Mouse (Mus musculus): ENCODE data around the gene Krt19.

The Krt19 gene

GRCm38 (mm10) chr11:100148615-100149330 lies at the start of gene Krt19:
Krt19 (minus strand) TSS chr11:100148665.
- DNase-seq (ENCODE audit: low spot score) = no peak

GRCm38 (mm10) chr11:100192992-100193391 lies 44.5 kb upstream of the Krt19 start, which contains the start of gene Krt9:
Krt9 (minus strand) TSS chr11:100193246.
- DNase-seq (ENCODE audit: low spot score) = no peak

- DNase-seq (ENCODE audit: low spot score) = no peak
Observed at GRCm38 (mm10) chr11:100191820-100192219, 43.4 kb upstream of the Krt19 start.

DNA sequence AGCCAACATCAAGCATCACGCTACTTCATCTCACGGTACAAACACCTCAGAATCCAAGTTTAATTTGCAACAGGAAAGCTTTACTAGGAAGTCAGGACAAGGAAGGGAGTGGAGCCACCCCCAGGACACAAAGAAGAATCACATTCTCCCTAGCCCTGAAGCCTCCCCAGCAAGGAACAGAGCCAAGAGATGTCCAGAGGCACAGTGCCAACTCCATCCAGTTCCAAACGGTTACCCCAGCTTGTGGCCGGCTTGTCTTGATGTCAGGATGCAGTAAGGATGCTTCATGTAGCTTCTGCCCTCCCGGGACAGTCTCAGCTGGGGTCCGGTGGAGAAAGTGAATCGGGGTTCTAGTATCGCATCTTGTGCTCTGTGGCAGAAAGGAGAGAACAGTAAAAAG lies 38.3 kb upstream of the Krt19 start:
- no peak for DNase-seq (ENCODE audit: low spot score)

DNA sequence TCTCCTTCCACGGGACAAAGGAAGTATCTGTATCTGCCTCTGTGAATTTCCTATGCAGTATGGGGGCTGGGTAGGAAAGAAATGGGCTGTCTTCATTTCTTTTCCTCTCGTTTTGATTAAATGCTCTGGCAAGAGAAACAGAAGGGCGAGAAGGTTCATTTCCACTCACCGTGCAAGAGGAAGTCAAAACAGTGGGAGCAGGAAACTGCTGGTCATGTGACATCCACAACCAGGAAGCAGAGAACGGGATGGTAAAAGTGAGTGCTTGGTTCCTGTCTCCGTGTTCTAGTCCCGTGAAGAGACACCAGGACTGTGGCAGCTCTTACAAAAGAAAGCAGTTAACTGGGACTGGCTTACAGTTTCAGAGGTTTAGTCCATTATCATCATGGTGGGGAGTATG lies 33.3 kb upstream of the Krt19 start:
- no peak for DNase-seq (ENCODE audit: low spot score)

- no peak for DNase-seq (ENCODE audit: low spot score)
Observed at GRCm38 (mm10) chr11:100179260-100179659, 30.8 kb upstream of the Krt19 start.

- no peak for DNase-seq (ENCODE audit: low spot score)
Observed at GRCm38 (mm10) chr11:100178307-100178706, 29.8 kb upstream of the Krt19 start.

GRCm38 (mm10) chr11:100176791-100177190 lies 28.3 kb upstream of the Krt19 start:
- no peak for DNase-seq (ENCODE audit: low spot score)

- DNase-seq (ENCODE audit: low spot score) = peak; percentile 18
Observed at GRCm38 (mm10) chr11:100168765-100169762, 20.6 kb upstream of the Krt19 start.

DNA sequence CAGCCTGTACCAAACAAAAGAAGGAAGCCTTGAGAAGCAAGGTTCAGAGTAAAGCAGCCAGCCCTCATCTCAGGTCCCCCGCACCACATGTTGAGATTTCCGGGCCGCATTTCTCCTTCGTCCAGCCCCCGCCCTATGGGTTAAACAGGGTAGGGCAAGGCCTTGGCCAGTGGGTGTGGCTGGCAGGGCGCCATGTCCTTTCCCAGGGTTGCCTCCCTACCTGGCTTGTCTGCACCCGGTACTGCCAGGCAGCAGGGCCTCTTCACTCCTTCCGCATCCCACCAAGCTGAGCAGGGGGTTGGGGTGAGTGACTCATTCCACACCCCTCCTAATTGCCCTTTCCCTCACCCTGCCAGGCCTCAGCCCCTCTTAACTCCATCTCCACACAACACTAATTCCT lies 19.6 kb upstream of the Krt19 start:
- DNase-seq (ENCODE audit: low spot score) = peak; percentile 53

DNA sequence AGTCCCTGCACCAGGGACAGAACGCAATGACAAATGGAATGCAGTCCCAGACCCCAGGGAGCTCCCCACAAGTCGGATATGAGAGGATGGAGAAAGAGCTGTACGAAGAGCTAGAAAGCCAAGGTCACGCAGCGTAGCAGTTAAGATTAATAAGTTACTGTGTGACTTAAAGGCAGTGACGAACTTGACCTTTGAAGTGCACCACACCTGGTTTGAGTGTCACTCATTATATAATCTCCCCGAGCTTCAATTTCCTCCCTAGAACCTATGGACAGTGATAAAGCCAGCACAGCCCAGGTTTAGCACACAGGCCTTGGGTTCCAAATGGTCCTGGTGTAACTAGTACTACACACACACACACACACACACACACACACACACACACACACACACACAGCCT lies 15.9 kb upstream of the Krt19 start:
- DNase-seq (ENCODE audit: low spot score) = no peak

GRCm38 (mm10) chr11:100157908-100158477 lies 9.5 kb upstream of the Krt19 start:
- no peak for DNase-seq (ENCODE audit: low spot score)

- no peak for DNase-seq (ENCODE audit: low spot score)
Observed at GRCm38 (mm10) chr11:100157331-100157730, 8.9 kb upstream of the Krt19 start.

GRCm38 (mm10) chr11:100155497-100156255 lies 7.2 kb upstream of the Krt19 start:
- peak; percentile 24 for DNase-seq (ENCODE audit: low spot score)

DNA sequence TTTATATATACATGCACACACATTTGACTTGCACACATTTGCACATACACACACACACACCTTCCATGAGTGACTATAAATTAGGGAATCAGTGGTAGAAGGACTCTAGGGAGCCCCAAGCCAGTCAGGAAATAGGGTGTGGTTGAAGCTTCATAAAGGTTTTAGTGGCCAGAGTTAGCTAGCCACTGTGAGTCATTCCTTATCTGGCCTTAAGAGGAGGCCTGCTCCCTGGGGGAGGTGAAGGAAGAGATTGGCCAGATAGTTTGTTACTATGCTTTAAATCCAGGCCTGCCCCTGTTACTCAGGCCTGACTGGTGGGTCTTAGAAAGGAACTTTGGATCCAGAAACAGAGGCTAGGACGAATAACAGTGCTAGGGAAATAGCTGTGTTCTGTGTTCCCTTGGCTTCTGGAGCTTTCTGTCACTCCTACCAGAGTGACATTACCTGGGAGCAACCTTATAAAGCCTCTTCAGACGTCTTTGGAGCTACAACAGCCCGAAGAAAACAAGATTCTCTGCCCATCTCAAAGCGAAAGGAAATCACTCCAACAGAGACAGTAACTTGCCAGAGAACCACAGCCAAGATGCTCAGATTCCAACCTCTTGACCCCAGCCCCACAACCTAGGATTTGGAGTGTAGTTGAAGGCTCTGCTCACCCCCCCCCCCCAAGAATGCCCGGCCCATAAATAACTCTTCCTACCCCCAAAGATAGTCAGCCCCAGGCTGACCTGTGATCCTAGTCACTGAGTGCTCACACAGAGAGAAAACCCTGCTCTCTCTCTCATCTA lies 705 bp downstream of the Krt19 start:
- no peak for DNase-seq (ENCODE audit: low spot score)

GRCm38 (mm10) chr11:100145858-100146560 lies 2.5 kb downstream of the Krt19 start:
- peak; percentile 27 for DNase-seq (ENCODE audit: low spot score)

DNA sequence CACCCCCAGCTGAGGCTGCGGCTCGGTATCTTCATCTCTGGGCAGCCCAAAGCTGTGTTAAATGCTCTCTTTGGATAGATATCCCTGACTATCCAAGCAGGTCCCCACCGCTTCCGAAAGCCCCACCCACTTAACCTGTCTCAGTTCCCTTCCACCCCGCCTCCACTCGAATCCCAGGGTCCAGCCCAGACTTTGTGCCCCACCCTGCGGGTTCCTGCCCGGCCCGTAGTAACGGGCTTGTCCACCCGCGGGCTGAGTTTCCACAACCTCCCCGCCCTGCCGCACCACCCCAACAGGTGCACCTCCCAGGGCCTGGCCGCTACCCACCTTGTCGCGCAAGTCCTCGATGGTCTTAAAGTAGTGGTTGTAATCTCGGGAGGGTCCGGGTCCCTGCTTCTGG lies 3.4 kb downstream of the Krt19 start:
- DNase-seq (ENCODE audit: low spot score) = no peak

- DNase-seq (ENCODE audit: low spot score) = no peak
Observed at GRCm38 (mm10) chr11:100140966-100141365, 7.5 kb downstream of the Krt19 start.

DNA sequence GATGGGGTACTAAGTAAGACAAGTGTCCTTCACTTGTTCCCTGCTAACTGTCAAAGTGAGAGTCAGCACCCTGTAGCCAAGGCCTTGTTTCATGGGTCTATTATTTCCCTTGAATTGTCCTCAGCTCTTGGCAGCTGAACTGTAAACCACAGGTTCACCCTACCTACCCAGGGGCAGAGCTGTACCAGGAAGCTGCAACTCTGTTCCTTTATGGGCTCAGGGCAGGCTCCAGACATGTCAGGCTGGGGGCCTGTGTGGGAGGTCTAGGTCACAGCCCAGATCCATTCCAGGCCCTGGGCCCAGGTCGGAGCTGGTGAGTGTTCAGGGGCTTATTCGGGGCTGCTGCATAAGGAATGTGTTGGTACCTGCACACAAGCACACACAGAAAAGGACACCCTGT lies 9.1 kb downstream of the Krt19 start:
- no peak for DNase-seq (ENCODE audit: low spot score)

DNA sequence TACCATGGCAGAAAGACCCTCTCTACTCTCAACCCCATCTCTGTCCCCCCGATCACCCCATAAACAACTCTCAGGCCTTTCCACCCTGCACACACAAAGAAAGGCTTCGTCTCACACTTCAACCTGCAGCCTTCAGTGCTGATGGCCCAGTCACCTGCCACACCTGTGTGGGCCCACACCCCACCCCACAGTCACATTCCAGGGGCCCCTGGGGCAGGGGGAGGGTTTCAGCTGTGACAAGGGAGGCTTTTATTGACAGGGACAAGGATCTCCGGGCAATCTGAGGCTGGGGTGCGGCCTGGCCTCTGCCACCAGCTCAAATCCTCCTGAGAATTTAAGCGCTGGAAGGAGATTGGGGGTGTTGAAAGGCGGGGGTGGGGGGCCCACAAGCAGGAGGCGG lies 9.7 kb downstream of the Krt19 start:
- no peak for DNase-seq (ENCODE audit: low spot score)
